Mouse (Mus musculus) bone marrow macrophage, adult 2 months (primary cell): Measurements from ENCODE around the gene Zfp114.

Experiments used
- CTCF ChIP-seq: IDR thresholded peaks from 2 replicates; pipeline ENCODE4 v1.5.1; 2012; ENCODE audit warnings: low read depth, mild to moderate bottlenecking, low read length, moderate library complexity
- POLR2A ChIP-seq: IDR thresholded peaks from 2 replicates; pipeline ENCODE4 v1.6.1; 2012; ENCODE audit warnings: mild to moderate bottlenecking, low read depth, low read length, borderline replicate concordance

GRCm38 (mm10) chr7:24175337-24175711 is 464 bp downstream of the Zfp114 start:
- TF ChIP-seq CTCF (no peak), POLR2A (no peak)
